8 mouse cellular contexts compared by ENCODE assay signal in the genomic region with DNA sequence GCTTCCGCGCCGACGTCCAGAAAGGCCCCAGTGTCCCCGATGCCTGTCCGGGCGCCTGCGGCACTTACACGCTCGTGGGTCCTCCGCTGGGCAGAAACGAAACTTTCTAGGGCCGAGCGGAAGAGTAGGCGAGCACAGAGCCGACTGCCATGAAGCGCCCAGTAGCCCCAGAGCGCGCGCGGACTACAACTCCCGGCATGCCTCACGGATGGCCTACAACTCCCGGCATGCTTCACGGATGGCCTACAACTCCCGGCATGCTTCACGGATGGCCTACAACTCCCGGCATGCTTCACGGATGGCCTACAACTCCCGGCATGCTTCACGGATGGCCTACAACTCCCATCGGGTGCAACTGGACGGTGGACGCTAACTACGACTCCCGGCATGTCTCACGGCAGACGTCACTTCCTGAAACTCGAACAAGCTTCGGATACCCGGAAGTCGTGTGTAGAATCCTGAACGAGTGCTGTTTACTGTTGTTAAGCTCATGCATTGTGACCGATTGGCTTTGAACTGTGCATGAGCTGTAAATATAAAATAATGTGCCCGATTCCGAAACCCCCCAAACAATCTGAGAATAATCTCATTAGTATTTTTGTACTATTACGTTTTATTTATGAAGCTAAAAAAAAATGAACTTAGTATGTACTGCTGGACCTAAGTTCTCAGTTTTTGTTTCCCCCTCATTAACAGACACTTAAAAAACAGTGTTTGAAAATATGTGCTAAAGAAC. TPM values are rescaled to one million over a fixed set of nuclear protein-coding genes. Genes with fewer than 3 reads are reported as not detected.
DNase-seq lines count a peak whose midpoint lies in the region; ATAC-seq lines count a peak whose summit lies in the region.

Gene Fyco1, minus strand, starts transcription at position 187 of the 736 bp plus-strand sequence.

- ATAC-seq in inflammation-experienced regulatory T-cells, adult 6 months: peak; percentile 94
- peak; percentile 90 for ATAC-seq in megakaryocyte-erythroid progenitor cell, adult 5-6 weeks (replicated peaks; ENCODE audit: low FRiP score, low TSS enrichment, poor library complexity, severe bottlenecking)

- peak; percentile 96 to 98 for DNase-seq in adrenal gland, adult (ENCODE audit: inconsistent age in 2 of 2, low spot score in 1 of 2)
- peak; percentile 97 for DNase-seq in embryo, embryonic 10.5 days (ENCODE audit: low spot score)
- peak; percentile 93 for DNase-seq in gastrocnemius, postnatal 14 days
- DNase-seq in left cerebral cortex, postnatal 10 days (ENCODE audit: extremely low spot score in 1 of 2, low spot score in 2 of 2): peak; percentile 95 to 98
- peak; percentile 91 for DNase-seq in right cerebral cortex, postnatal 25 days
- peak; percentile 90 for DNase-seq in urinary bladder, postnatal 4 days (ENCODE audit: low spot score in 2 of 2)

- intact Hi-C loops in gastrocnemius, postnatal 14 days (cut with DNase I; ENCODE audit: low total_unique reads): no loop called here
- intact Hi-C loops in left cerebral cortex, postnatal 10 days (cut with DNase I): no loop called here

RNA-seq across cellular contexts. Expression of gene Fyco1, which starts in this region (rescaled TPM):
- 100 to 1,000 TPM; 175 to 183 TPM for total RNA-seq in gastrocnemius, postnatal 14 days (2021)
- 10 to 100 TPM; 24.2 to 49.9 (median 41.1) TPM for polyA plus RNA-seq in inflammation-experienced regulatory T-cells, adult 6 months (2017; shearing (Covaris generic))
- total RNA-seq in left cerebral cortex, postnatal 10 days (2021): 10 to 100 TPM; 20.5 to 21.1 TPM
- total RNA-seq in megakaryocyte-erythroid progenitor cell, adult 5-6 weeks (2014; fragmentation: Nextera tagmentation): 12.8 and 25.2 TPM in 2 replicates
- total RNA-seq in megakaryocyte-erythroid progenitor cell, adult 5-6 weeks (2017): 11.9 TPM in 2 replicates

Comparison
In these comparisons a context has a peak if more than half of its experiments do, and no peak if none do; other contexts are left out.
1. Peak in every context shown above with its lines: DNase-seq and ATAC-seq.
2. RNA of gene Fyco1 (total RNA-seq): 175 to 183 TPM in gastrocnemius, postnatal 14 days; 11.9 to 25.2 TPM in megakaryocyte-erythroid progenitor cell, adult 5-6 weeks and 20.5 to 21.1 TPM in left cerebral cortex, postnatal 10 days; every median in the first group is over 4 times any median in the second.